Mouse (Mus musculus) layer of hippocampus, postnatal 10 days (tissue): ENCODE measurements at regions not wholly inside any gene's neighbourhood (a gene's known extent, or its start where the extent isn't known, plus 50 kb on each side); places are given as distances from the start of the nearest gene placed in this dataset.

Experiments
- DNase-seq, 2 experiments: peaks; one replicate each; pipeline ENCODE4 v3.0.0; 2021; ENCODE audit warnings: low spot score in 2 of 2

- DNase-seq = no peak
These were observed 84.0 kb downstream of the Slc5a7 start for GRCm38 (mm10) chr17:54214804-54215203.

DNA sequence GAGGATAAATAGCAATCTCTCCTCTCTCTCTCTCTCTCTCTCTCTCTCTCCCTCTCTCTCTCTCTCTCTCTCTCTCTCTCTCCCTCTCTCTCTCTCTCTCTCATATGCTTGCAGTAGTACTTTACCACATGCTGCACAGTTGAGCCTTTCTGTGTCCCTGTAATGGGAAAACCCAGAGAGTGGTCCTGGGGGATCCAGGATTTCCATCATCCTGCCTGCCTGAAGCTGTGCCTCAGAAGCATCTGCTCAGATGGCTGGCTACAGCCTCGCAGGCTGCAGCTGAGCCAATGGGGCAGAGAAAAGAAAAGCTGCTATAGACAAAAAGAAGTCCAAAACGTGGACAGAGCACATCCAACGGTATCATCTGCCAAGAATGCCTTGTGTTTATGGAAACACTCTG, 97.1 kb downstream of the Slc5a7 start:
- DNase-seq = no peak

- DNase-seq = no peak
These were observed 106.6 kb downstream of the Slc5a7 start for GRCm38 (mm10) chr17:54192231-54192573.

DNA sequence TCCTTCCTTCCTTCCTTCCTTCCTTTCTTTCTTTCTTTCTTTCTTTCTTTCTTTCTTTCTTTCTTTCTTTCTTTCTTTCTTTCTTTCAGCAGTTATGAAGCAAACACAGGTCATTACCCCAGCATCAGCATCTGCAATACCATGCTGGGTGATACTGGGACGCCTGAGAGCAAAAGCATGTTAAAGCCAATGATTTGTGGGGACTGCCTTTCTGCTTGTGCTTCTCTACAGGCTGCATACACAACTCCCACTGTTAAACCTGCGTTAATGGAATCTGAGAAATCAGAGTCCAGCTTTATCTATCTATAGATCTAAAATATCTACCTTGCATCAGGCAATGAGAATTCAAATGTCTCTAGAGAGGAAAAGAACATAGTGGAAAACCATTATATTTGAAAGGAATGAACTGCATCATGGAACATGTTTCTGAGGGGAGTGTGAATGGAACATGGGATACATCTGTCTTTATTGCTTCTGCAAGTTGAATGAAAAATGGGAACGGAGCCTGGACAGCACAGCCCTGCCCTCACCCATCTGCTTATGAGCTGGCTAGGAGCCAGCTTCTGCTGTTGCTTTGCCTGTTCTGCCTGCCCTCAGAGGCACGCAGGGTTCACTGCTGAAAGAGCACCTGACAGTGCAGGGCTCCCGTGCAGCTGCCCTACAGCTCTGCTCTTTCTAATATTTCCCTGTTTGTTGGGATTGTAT, 107.2 kb downstream of the Slc5a7 start:
- DNase-seq = peak; percentile 17 to 32

DNA sequence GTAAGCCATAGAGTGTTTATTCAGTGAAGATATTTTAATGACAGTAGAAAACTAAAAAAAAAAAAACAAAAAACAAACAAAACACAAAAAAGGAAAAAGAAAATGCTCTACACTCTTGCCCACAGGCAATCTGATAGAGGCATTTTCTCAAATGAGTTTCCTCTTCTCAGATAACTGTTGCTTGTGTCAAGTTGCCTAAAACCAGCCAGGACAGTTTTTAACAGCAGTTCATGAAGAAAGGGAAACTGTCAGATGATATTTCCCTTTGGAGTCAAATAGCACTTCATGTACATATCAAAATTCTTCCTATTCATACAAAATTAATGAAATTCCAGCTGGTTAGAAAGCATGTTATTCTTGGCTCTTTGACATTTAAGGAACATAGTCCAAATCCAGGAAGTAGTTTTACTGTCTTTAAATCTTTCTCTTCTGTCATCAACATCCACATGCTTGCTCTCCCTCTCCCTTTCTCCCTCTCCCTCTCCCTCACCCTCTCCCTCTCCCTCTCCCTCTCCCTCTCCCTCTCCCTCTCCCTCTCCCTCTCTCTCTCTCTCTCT, 109.8 kb downstream of the Slc5a7 start:
- DNase-seq = no peak

GRCm38 (mm10) chr17:54182073-54182472, 116.8 kb downstream of the Slc5a7 start:
- DNase-seq = no peak

- DNase-seq = no peak
These were observed 118.3 kb downstream of the Slc5a7 start for GRCm38 (mm10) chr17:54180563-54180962.

- DNase-seq = no peak
These were observed 128.1 kb downstream of the Slc5a7 start for GRCm38 (mm10) chr17:54170762-54171161.

DNA sequence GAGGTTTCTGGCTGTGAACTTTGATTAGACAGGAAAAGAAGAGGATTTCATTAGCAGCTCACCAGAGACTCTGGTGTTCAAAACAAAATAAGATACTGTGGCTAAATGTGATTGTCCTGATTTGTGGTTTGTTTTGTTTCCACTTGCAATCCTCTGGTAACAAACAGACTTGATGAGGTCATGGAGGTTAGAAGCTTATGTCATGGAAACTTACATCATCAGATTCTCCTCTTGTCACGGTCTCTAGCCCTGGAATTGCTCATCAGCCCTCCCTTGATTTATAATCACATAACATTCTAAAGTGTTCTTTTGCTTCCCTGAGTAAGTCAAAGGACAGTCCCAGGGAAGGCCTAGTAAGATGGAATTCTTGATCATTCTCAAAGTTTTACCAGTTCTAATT, 130.8 kb downstream of the Slc5a7 start:
- DNase-seq = no peak

DNA sequence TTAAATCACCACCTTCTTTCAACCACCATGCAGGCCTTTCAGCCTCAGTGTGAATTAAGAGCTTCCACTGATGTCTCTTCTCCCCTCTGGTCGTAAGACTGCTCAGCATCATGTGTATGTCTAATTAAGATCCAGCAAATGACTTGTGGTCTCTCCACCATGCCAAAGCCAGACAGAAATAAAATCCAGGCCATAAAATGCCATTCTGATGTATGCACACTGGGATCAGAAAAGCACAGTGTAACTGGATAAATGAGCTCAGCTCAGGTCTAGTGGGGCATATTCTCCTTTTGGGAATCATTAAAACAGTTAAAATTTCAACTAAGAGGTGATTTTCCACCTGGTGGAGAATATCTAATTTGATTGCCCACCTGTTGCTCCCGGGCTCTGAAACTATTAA, 136.5 kb downstream of the Slc5a7 start:
- no peak for DNase-seq

- DNase-seq = no peak
These were observed 140.1 kb downstream of the Slc5a7 start for GRCm38 (mm10) chr17:54158753-54159152.

DNA sequence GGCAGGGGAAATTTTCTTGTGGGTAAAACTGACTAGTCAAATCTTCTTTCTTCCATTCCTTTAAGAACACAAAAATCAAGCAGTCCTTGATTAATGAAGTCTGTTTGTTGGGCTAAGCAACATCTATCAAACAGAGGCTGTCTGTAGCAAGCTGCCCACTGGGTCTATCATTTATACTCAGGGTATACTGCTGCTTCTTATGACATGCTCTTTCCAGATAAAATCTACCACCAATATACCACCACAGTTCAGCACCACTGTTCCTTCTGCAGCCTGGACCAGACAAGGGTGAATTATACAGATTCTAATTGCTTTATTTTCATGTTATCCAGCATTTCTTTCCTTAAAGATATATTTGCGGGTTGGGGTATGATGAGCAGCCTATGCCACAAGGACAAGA, 140.5 kb downstream of the Slc5a7 start:
- no peak for DNase-seq

- no peak for DNase-seq
These were observed 143.0 kb downstream of the Slc5a7 start for GRCm38 (mm10) chr17:54155801-54156200.

DNA sequence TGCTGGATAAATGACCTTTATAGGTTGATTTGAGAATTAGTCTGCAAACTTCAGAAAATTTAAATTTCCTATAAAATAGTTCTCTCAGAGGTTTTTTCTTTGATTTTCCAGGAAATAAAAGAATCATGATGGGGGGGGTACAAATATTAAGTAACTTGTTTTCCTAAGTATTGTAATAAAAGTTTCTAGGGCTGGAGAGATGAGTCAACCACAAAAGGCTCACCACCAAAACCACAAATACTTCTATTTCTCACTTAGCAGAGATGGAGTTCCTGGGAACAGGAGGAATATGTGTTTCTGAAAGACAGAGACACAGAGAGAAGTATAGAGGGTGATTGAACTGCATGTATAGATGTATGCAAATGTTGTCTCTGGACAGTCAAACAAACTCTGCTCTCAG, 144.3 kb downstream of the Slc5a7 start:
- no peak for DNase-seq
